Mouse (Mus musculus) bone marrow macrophage, adult 2 months (primary cell): ENCODE results near the gene Polr2a.

Source experiments
- CTCF ChIP-seq: IDR thresholded peaks from 2 replicates; pipeline ENCODE4 v1.5.1; 2012; ENCODE audit warnings: low read depth, mild to moderate bottlenecking, low read length, moderate library complexity
- POLR2A ChIP-seq: IDR thresholded peaks from 2 replicates; pipeline ENCODE4 v1.6.1; 2012; ENCODE audit warnings: mild to moderate bottlenecking, low read depth, low read length, borderline replicate concordance

DNA sequence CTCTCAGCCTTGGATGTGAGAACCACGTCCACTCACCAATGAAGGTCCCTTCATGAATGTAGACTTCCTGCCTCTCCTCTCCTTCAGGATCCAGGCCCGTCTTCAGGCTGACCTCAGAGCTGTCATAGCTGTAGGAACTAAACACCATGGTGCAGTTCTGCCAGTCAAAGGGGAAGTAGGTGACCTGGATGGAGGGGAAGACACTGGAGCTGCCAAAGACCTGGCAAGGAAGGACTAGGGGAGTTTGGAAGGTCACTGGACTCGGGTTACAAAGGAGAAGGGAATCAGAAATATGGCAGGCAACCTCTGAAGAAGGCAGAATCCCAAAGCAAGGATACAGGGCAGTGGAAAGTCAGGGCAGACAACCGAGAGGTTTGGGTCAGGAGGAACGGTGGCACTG lies 35.0 kb upstream of the Polr2a start:
- TF ChIP-seq CTCF (no peak), POLR2A (no peak)
